Mouse (Mus musculus) stomach, embryonic 14.5 days (tissue): ENCODE measurements around the gene Dtx4. TPM values are rescaled to one million over a fixed set of nuclear protein-coding genes. Genes with fewer than 3 reads are reported as not detected.

Source experiments
- ATAC-seq: fragments of 200-750 bp; cut with Nextera tagmentation; 2 replicates; pipeline ENCODE4 v1.8.0; 2017; ENCODE audit warnings: low read depth, moderate TSS enrichment; ENCODE audit not compliant: insufficient number of reproducible peaks, insufficient read depth, low FRiP score
- H3K27ac ChIP-seq: fragments of 300-500 bp; sonication (generic); 2 replicates; pipeline ENCODE4 v1.5.1; 2014; ENCODE audit warnings: mild to moderate bottlenecking, low read length, moderate library complexity, mixed read lengths
- H3K27me3 ChIP-seq: fragments of 300-500 bp; sonication (generic); 2 replicates; pipeline ENCODE4 v1.6.1; 2014; ENCODE audit warnings: low read length, control low read depth, mixed read lengths; ENCODE audit not compliant: control insufficient read depth, insufficient read depth
- H3K36me3 ChIP-seq: fragments of 300-500 bp; sonication (generic); 2 replicates; pipeline ENCODE4 v1.6.1; 2014; ENCODE audit warnings: mild to moderate bottlenecking, control low read depth, low read length, moderate library complexity, mixed read lengths; ENCODE audit not compliant: control insufficient read depth, insufficient read depth
- H3K4me1 ChIP-seq: fragments of 300-500 bp; sonication (generic); 2 replicates; pipeline ENCODE4 v1.6.1; 2014; ENCODE audit warnings: low read length, control low read depth, mixed read lengths; ENCODE audit not compliant: control insufficient read depth, insufficient read depth
- H3K4me2 ChIP-seq: fragments of 300-500 bp; sonication (generic); replicated peaks from 2 replicates; pipeline ENCODE4 v1.6.1; 2014; ENCODE audit warnings: low read depth, low read length, control low read depth
- H3K4me3 ChIP-seq: fragments of 300-500 bp; sonication (generic); 2 replicates; pipeline ENCODE4 v1.5.1; 2014; ENCODE audit warnings: low read depth, low read length, control low read depth
- H3K9ac ChIP-seq: fragments of 300-500 bp; sonication (generic); replicated peaks from 2 replicates; pipeline ENCODE4 v1.6.1; 2014; ENCODE audit warnings: low read depth, mild to moderate bottlenecking, control low read depth, low read length, moderate library complexity, mixed read lengths
- H3K9me3 ChIP-seq: fragments of 300-500 bp; sonication (generic); 2 replicates; pipeline ENCODE4 v1.6.1; 2016; ENCODE audit warnings: low read depth, low read length, control low read depth; ENCODE audit not compliant: control insufficient read depth
- WGBS: fragments of 180-500 bp; shearing (Covaris S2); extraction: QIAGEN DNeasy Blood & Tissue Kit; methylation state at CpG from one replicate; pipeline ENCODE4 v1.1.7; 2014; 5-methylcytosine and 5-hydroxymethylcytosine counted together
- polyA plus RNA-seq: library from polyadenylated mRNA; unstranded; fragments of >200 nt; fragmentation: Nextera tagmentation; extraction: Ambion mirVana; gene quantifications from 2 replicates; pipeline ENCODE4 v1.2.1, GENCODE M21; 2014

The Dtx4 gene
- polyA plus RNA-seq, 1 experiment from 2014 or later, result 18.9 TPM

DNA sequence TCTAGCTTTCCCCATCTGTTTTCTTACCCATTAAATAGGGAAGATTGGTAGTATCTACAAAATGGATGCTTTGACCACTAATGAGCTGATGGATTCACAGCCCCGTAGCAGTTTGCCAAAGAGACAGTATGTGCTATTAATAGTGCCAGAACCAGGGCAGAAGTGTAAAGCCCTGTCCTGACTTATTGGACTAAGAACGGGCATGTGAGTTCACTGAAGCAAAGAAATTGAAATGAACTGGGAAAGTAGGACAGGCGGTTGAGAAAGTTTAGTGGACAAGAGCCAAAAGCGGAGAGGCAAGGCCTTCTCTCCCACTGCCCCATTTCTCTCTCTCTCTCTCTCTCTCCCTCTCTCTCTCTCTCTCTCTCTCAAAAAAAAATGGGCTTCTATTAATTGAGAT lies 17.0 kb downstream of the Dtx4 start:
- H3K4me2 ChIP-seq, result no peak overlapping the region
- no peaks in the 10 kb centered on the region for H3K27me3 ChIP-seq
- peaks cover 44% of the 10 kb centered on the region; the same call in 1 of the 2 replicates for H3K36me3 ChIP-seq
- WGBS, result 85% methylated on average over 4 of the region's 4 CpGs
- no peaks in the 10 kb centered on the region for H3K9me3 ChIP-seq
- H3K9ac ChIP-seq, result no peak overlapping the region
- H3K27ac ChIP-seq, result no peak overlapping the region
- no peak overlapping the region for H3K4me3 ChIP-seq
- H3K4me1 ChIP-seq, result peaks cover 15% of the 10 kb centered on the region; the same call in 1 of the 2 replicates
- ATAC-seq, result no peak

DNA sequence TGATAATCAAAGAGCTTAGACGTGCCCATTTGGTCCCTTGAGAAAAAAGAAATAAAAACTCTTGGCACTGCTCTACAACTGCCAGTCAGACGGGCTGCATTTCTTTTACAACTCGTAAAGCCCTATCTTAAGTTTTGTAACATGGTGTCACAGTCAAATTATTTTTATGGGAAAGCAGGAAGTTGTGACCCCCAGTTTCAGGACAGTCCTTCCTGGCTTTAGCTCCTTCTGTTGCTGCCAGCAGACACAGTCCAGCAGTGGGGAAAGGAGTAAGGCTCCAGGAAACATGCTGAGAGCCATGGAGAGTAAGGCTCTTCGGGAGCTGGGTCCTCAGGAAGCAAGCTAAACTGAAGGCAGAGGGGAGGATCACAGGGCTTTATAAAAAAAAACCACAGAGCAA lies 17.5 kb downstream of the Dtx4 start:
- H3K9ac ChIP-seq, result no peak overlapping the region
- no peak overlapping the region for H3K27ac ChIP-seq
- no peak for ATAC-seq
- H3K27me3 ChIP-seq, result no peaks in the 10 kb centered on the region
- H3K36me3 ChIP-seq, result peaks cover 44% of the 10 kb centered on the region; the same call in 1 of the 2 replicates
- H3K9me3 ChIP-seq, result no peaks in the 10 kb centered on the region
- WGBS, result 68% methylated on average over 4 of the region's 4 CpGs
- peaks cover 11% of the 10 kb centered on the region; the same call in 1 of the 2 replicates for H3K4me1 ChIP-seq
- no peak overlapping the region for H3K4me2 ChIP-seq
- no peak overlapping the region for H3K4me3 ChIP-seq

- no peak for ATAC-seq
- H3K27ac ChIP-seq, result no peak overlapping the region
- no peak overlapping the region for H3K4me2 ChIP-seq
- 88% methylated on average over 6 of the region's 6 CpGs for WGBS
- no peak overlapping the region for H3K4me3 ChIP-seq
- peaks cover 38% of the 10 kb centered on the region; the same call in 1 of the 2 replicates for H3K36me3 ChIP-seq
- H3K27me3 ChIP-seq, result no peaks in the 10 kb centered on the region
- H3K4me1 ChIP-seq, result peaks cover 9% of the 10 kb centered on the region; the same call in 1 of the 2 replicates
- no peaks in the 10 kb centered on the region for H3K9me3 ChIP-seq
- H3K9ac ChIP-seq, result no peak overlapping the region
Observed at GRCm38 (mm10) chr19:12478369-12478768, 22.9 kb downstream of the Dtx4 start.

DNA sequence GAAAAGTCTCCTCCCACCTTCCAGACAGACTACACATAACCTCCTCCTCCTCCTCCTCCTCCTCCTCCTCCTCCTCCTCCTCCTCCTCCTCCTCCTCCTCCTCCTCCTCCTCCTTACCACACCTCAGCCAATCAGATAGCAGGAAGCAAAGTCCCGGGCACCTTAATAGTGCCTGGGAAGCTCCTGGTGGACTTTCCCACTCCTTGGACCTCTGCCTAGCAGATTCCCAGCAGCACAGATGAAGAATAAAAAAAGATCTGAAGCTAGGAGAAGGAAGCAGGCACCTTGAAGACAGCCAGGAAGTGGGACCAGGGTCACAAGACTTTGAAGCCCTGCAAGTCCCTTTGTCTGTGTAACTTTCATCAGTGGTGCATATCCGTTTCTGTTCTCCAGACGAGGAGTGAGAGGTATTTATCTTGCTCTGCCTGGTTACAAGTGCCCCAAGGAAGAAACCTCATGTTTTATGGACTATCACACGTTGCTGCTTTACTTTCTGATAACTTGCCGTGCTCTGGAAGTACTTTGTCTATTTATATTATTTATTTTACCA lies 24.5 kb downstream of the Dtx4 start:
- 47% methylated on average over 5 of the region's 5 CpGs for WGBS
- no peak overlapping the region for H3K27ac ChIP-seq
- no peak overlapping the region for H3K4me2 ChIP-seq
- H3K4me1 ChIP-seq, result peaks cover 9% of the 10 kb centered on the region; the same call in 1 of the 2 replicates
- peaks cover 30% of the 10 kb centered on the region for H3K36me3 ChIP-seq
- no peak for ATAC-seq
- H3K9ac ChIP-seq, result no peak overlapping the region
- H3K4me3 ChIP-seq, result no peak overlapping the region
- no peaks in the 10 kb centered on the region for H3K27me3 ChIP-seq
- H3K9me3 ChIP-seq, result no peaks in the 10 kb centered on the region

DNA sequence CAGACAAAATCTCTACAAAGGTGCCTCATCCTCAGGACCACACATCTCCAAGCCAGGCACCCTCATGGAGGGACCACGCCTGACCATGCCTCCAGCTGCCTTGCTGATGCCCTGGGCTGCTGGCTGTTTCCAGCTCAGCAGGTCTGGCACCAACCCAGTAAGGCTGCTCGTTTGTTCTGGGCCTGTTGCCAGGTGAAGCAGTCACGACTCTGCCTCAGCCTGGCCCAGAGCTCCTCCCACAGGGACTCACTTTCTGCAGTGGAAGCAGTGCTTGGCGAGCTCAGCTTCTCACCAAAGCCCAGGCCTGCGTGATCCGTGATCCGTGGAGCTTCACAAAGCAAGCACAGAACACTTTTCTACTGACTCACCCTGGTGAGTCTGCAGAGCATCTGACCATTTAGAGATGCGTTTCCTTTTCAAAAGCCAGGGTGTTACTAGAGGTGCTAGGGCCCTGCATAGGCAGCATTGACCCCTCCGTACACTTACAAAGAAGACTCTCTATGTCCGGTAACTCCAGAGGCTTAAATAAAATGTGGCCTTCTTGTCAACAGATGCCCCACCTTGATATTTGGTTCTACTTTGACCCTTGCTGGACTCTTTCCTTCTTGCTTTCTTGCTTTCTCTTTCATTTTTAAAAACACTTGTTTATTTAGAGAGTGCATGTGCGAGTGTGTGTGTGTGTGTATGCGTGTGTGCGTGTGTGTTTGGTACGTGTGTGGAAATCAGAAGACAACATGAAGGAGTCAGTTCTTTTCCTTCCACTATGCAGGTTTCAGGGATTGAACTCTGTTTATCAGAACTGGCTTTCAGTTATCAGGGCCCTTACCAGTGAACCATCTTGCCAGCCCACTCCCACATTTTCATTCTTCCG lies 25.6 kb downstream of the Dtx4 start:
- Histone ChIP-seq H3K4me1 (peaks cover 9% of the 10 kb centered on the region; the same call in 1 of the 2 replicates), H3K9ac (no peak overlapping the region), H3K27ac (peak overlapping the region; percentile 74; the same call in 1 of the 2 replicates), H3K4me2 (no peak overlapping the region), H3K27me3 (no peaks in the 10 kb centered on the region), H3K4me3 (no peak overlapping the region), H3K36me3 (peaks cover 21% of the 10 kb centered on the region), H3K9me3 (no peaks in the 10 kb centered on the region)
- peak; percentile 91 for ATAC-seq
- WGBS, result 55% methylated on average over 15 of the region's 15 CpGs

GRCm38 (mm10) chr19:12473951-12474350 lies 27.3 kb downstream of the Dtx4 start:
- WGBS, result 95% methylated on average over 4 of the region's 4 CpGs
- H3K4me3 ChIP-seq, result no peak overlapping the region
- no peak overlapping the region for H3K27ac ChIP-seq
- no peak for ATAC-seq
- H3K9ac ChIP-seq, result no peak overlapping the region
- H3K36me3 ChIP-seq, result peaks cover 23% of the 10 kb centered on the region
- H3K4me2 ChIP-seq, result no peak overlapping the region
- peaks cover 9% of the 10 kb centered on the region; the same call in 1 of the 2 replicates for H3K4me1 ChIP-seq
- H3K27me3 ChIP-seq, result no peaks in the 10 kb centered on the region
- no peaks in the 10 kb centered on the region for H3K9me3 ChIP-seq

- Histone ChIP-seq H3K9ac (no peak overlapping the region), H3K27me3 (no peaks in the 10 kb centered on the region), H3K36me3 (peaks cover 20% of the 10 kb centered on the region), H3K4me1 (peaks cover 9% of the 10 kb centered on the region; the same call in 1 of the 2 replicates), H3K27ac (peak overlapping the region; percentile 45; the same call in 1 of the 2 replicates), H3K4me2 (no peak overlapping the region), H3K9me3 (no peaks in the 10 kb centered on the region), H3K4me3 (no peak overlapping the region)
- 65% methylated on average over 4 of the region's 4 CpGs for WGBS
- no peak for ATAC-seq
Observed at GRCm38 (mm10) chr19:12473201-12473641, 28.0 kb downstream of the Dtx4 start.

- 73% methylated on average over 5 of the region's 5 CpGs for WGBS
- no peak overlapping the region for H3K4me3 ChIP-seq
- peaks cover 9% of the 10 kb centered on the region; the same call in 1 of the 2 replicates for H3K4me1 ChIP-seq
- H3K36me3 ChIP-seq, result peaks cover 15% of the 10 kb centered on the region
- no peaks in the 10 kb centered on the region for H3K9me3 ChIP-seq
- no peaks in the 10 kb centered on the region for H3K27me3 ChIP-seq
- H3K4me2 ChIP-seq, result no peak overlapping the region
- H3K27ac ChIP-seq, result peak overlapping the region; percentile 45; the same call in 1 of the 2 replicates
- H3K9ac ChIP-seq, result no peak overlapping the region
- ATAC-seq, result peak; percentile 39; the same call in 1 of the 2 replicates
Observed at GRCm38 (mm10) chr19:12472381-12472976, 28.8 kb downstream of the Dtx4 start.
